Mouse (Mus musculus) liver, embryonic 14.5 days (tissue): ENCODE measurements around the gene Bcar3.

ENCODE experiments used
- CTCF ChIP-seq: IDR thresholded peaks from 2 replicates; pipeline ENCODE4 v1.5.1; 2016; ENCODE audit warnings: antibody characterized with exemption, low read depth, control low read depth
- EP300 ChIP-seq: IDR thresholded peaks from 2 replicates; pipeline ENCODE4 v1.6.1; 2016; ENCODE audit warnings: antibody characterized with exemption, low read depth

DNA sequence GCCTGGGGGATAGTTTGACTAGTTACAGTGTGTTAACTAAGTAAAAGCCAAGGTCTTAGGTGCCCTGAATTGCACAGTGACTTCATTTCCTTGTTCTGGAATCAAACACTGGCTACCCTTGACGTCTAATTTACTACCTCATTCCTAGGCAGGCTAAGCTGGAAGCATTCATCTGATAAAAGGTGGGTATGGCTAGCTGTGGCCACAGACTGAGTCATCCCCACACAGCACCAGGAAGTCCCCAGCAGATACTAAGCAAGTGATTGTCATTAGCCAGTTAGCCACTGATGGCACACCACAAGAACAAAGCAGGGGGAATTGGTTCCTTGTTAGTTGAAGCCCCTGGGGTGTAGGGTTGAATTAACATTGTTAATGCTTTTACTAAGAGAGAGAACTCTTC, 227.4 kb downstream of the Bcar3 start:
- no peak for TF ChIP-seq CTCF
- TF ChIP-seq EP300: no peak
